Mouse (Mus musculus) bone marrow, adult 2 months (tissue): Measurements from ENCODE around the gene Map3k7cl.
A peak's percentile ranks its signal among the peaks of the same experiment; 100 is the strongest.

ENCODE experiments used
- CTCF ChIP-seq: fragments of 200-500 bp; IDR thresholded peaks from 2 replicates; pipeline ENCODE4 v1.5.1; 2011; ENCODE audit warnings: low read length, control low read depth; ENCODE audit not compliant: control insufficient read depth, insufficient read depth
- POLR2A ChIP-seq: fragments of 200-500 bp; IDR thresholded peaks from 2 replicates; pipeline ENCODE4 v1.6.1; 2011; ENCODE audit warnings: low read depth, mild to moderate bottlenecking, control low read depth, low read length, borderline replicate concordance; ENCODE audit not compliant: control insufficient read depth

DNA sequence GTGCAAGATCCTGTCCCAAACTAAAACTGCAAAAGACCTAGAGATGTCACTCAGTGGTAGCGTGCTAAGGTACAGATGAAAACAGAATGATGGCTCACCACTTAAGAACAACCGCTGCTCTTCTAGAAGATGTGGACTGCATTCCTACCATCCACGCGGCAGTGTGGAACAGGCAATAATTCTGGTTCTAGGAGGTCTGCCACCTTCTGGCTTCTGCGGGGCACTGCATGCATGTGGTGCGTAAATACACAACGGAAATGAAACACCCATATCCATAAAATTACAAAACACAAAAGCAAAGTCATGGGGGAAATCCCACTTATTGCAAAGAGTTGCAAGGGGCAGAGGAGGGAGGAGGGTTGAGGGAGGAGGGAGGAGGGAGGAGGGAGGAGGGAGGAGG is 25.8 kb downstream of the Map3k7cl start:
- TF ChIP-seq POLR2A (no peak), CTCF (0 out of 2 replicates have a peak, but pooled peaks have one; percentile 29)
